Mouse (Mus musculus): ENCODE results near the gene Atp6v0a1.

- TF ChIP-seq TAL1 (IDR thresholded peaks at IDR 0.05; ENCODE audit: low read length) = no peak
- no peak for TF ChIP-seq GATA1 (IDR thresholded peaks at IDR 0.05; ENCODE audit: low read length)
These were observed 46.2 kb downstream of the Atp6v0a1 start for GRCm38 (mm10) chr11:101055418-101055817.
